Mouse (Mus musculus): ENCODE results near the gene Npr3.
"Not testable (repeated sequence)": the region's sequence is repeated elsewhere in the genome, so short reads cannot be mapped to it uniquely, and the experiment has no call there.

Gene Npr3

DNA sequence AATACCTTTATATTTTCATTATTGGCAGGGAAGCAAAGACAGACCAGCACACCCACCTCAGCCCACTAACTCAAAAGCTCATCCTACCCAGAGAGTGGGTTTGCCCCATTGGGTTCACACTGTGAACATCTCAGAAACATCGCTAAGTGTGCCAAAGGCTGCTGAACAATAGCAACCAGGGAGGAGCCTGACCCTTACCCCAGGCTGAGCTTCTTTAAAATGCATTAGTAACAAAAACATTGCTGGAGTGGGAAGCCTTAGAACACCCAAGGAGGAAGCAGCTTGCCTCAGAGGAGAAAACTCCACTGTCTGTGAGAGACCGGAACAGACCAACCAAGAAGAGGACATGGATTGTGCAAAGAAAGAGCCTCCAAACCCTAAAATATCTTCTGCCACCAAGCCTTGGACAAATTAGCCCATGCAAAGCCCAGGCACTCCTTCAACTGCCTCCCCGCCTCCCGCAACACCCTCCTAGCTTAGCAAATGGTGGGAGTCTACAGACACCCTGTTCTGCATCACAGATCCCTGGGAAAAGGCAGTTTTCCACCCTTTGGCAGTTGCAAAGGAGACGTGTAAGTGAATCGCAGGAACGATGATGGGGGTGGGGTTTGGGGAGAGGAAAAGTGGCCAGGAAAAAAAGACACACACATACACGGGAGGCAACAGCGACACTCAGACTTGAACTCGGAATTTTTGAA is 24.4 kb downstream of the Npr3 start:
- in situ Hi-C loops (cut with MboI, MseI): no loop called here

- in situ Hi-C loops (cut with MboI, MseI): no loop called here
These were observed 25.3 kb downstream of the Npr3 start for GRCm38 (mm10) chr15:11881822-11882221.

DNA sequence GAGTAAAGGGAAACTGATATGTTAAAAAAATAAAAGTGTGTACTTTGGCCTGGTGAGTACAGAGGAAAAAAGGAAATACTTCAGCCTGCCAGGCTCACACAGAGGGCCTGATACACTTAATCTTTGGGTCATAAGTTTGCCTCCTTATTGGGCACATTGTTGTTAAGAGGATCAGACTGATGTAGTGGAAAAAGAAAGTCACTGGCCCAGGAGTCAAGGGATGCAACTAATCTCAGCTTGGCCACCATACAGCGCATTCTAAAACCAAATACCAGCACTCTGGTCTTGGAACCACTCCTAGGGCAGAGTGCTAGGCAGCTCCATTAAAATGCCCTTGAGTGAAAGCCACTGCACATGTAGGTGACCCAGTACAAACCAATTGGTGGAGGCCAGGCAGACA is 28.8 kb downstream of the Npr3 start:
- in situ Hi-C loops (cut with MboI, MseI): no loop called here

- in situ Hi-C loops (cut with MboI, MseI): no loop called here
These were observed 29.8 kb downstream of the Npr3 start for GRCm38 (mm10) chr15:11877273-11877672.

DNA sequence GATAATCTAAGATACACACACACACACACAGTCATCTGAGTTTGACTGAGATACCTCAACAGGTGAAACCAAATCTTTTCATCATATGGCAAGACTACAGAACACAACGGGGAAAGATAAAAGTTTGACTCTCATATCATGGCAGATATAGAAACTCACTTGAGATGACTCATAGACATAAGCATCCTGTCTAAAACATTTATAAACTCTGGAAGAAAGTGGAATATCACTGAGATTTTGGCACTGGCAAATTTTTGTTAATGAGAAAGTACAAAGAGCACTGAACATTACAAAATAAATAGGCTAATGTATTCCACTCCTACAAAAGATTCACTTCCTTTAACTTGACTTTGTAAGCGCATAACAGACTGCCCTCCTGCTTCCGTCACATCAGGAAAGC is 40.2 kb downstream of the Npr3 start:
- in situ Hi-C loops (cut with MboI, MseI): no loop called here

DNA sequence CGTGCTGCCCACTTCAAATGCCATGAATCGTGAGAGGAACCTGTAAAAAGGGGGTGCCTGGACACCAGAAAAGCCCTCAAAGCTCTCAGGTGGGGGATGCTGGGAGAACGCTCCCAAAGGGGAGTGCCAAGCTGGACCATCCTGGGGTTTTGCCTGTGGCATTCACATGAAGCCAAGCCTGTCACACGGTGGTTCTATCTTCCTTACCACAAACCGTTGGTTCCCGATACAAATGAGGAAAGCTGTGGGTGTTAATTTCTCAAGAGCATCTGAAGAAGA is 43.6 kb downstream of the Npr3 start:
- in situ Hi-C loops (cut with MboI, MseI): no loop called here

DNA sequence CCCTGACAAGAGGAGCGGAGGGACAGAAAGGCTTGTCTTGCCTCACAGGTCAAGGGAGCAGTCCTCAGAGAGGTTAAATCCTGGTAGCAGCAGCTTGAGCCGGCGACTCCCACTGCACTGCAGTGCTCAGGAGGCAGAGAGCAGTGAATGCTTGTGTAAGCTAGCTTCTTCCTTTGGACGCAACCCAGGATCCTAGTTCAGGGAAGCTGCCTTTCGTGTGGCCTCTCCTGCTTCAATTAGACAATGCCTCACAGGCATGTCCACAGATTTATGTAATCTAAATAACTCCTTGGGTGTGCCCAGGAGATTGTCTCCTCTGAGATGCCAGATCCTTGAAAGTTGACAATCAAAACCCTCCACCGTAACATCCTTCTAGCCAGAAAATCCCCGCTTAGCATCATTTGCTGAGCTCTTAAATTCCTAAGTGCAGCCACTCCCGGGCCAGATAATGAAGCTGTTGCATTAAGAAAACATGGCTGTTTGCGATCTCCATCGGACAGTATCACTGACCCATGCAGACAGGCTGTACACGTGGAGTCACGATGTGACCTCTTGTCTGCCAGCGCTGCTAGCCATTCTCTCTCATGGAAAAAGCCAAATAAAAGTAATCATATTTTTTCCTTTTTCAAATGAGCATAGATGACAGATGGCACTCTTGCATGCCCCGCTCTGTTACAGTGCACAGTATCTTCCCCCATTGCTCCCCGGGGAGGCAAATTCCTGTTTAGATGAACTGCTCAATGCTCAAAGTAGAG is 44.1 kb downstream of the Npr3 start:
- in situ Hi-C loops (cut with MboI, MseI): no loop called here

DNA sequence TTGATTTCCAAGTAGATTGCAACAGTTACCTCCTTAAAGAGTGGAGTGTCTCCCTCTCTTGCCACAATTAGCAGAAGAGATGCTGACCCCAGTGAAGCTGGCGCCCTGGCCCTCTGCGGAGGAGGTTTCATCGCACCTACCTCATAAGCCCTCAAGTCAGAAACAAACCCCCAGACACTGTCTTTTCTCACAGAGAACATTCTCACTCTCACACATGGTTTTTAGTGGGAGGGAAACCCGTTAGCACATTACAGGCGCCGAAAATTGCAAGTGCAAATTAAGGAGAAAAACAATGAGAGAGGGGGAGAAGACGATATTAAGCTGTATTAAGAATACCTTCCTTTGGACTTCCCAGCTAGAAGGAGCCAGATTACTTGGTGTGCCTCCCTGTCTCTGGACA is 44.8 kb downstream of the Npr3 start:
- in situ Hi-C loops (cut with MboI, MseI): no loop called here

GRCm38 (mm10) chr15:11860259-11860658 is 46.8 kb downstream of the Npr3 start:
- in situ Hi-C loops (cut with MboI, MseI): no loop called here

DNA sequence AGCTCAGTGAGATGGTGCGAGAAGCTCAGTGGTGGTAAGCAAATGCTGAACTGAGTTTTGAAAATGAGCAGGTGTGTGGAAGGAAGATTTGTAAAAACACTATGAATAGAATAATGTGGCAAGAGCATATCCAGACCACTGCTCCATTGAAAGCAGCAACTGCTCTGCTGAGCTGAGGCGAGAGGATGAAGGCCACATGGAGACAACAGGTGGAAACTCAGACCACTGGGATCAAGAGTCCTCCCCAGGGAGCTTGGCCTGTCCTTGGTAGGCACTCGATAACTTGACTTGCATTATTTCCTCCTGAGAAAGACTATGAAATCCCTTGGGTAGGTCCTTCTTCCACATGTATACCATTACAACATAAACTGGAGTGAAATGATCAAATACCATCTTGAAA is 47.3 kb downstream of the Npr3 start:
- in situ Hi-C loops (cut with MboI, MseI): no loop called here

DNA sequence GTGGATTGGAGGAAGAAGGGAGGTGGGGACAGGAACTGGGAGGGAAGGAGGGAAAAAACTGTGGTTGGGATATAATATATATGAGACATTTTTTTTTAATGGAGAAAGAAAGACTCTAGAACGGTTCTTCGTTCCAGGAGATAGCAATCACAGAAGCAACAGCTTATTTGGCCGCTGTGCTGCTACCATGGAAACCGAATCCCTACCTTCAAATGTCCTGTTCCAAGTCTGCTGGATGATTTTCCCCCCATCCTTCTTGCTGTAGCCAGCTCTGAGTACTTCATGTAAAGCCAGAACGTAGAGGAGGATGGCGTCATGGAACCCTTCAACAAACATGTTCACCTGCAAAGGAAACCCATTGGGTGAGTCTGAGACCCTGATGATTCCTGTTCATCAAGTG is 48.7 kb downstream of the Npr3 start:
- in situ Hi-C loops (cut with MboI, MseI): no loop called here

DNA sequence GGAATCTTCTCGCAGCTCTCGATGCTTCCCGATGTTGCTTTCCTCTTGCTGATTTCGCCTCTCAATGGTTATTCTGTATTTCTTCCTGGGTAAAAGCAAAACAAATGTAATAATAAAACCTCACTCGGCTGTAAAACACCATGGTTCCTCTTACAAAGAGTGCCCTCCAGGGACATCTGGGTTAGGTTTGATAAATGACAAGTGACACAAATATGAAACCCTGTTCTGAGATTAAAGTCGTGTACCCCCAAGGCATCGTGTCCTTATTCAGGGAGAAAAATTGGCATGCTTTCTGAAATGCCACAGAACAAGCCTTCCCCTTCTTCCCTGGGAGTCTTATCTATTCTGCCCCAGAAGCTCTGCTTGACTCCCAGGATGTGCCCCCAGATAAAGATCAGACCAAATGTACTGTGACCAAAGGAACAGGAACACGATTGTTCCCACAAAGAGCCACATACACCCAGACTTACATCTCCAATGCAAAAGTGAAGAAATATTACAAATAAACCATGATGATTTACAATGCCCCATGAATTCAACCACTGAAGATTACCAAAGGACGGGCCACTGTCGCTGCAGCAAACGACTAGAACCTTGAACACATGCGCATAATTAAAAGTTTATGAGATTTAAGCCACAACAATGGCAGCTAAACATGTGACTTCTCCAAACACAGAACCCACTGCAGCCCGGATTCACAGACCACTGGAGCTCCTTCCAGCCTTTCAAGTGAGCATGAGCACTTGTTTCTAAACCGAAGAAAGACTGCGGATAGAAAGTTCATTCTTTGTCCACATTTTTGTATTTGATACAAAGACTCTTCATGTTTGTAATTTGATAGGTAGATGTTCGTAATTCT is 61.7 kb downstream of the Npr3 start:
- in situ Hi-C loops (cut with MboI, MseI): no loop called here

DNA sequence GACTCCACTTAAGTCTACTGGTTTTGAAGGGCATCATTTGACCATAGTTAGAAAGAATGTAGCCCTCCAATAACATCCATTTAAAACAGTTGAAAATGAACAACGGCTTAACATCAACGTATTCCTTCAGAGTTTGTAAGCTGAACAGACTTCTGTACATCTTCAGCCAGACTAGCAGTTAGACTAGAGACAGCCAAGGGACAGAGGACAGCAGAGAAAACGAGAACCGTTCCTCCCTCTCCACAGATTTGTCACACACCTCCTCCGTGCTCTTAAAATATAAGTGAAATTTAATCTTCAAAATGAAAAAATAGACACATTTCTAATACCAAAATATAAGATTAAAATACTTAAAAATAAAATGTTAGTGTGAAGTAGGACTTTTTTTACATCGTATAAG is 63.0 kb downstream of the Npr3 start:
- in situ Hi-C loops (cut with MboI, MseI): no loop called here

DNA sequence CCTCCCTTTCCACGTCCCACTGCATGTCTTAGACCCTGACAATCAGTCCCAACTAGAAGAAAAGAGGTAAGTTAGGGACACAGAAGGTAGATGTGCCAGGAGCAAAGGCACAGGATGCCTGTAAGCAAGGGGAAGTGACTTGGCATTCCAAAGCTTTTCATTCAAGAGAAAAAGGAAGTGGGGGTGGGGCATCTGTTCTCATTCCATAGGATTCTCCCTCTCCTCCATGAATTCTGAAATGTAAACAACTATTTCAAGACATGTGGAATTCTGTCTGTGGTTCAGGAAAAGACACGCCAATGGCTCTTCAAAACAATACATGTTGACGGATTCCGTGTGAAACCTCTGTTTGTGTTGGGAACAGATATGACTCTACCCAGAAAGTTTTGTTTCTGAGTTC is 65.3 kb downstream of the Npr3 start:
- in situ Hi-C loops (cut with MboI, MseI): no loop called here

GRCm38 (mm10) chr15:11835913-11836312 is 71.2 kb downstream of the Npr3 start:
- in situ Hi-C loops (cut with MboI, MseI): no loop called here

DNA sequence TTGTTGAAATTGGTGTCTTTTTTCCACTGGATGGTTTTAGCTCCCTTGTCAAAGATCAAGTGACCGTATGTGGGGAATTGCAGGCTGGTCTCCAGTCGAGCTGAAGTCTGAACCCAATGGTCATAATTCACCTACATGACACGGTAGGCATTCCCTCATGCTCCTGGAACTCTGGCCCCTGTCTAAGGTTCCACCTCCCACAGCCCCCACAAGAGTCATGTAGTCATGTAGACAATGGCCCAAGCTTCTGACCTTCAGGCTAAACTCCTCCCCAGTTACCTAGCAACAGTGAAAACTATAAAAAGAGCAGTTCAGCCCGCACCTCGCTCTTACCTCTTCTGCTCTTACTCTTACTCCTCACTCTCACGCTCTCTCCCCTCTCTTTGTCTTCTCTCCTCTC is 84.7 kb downstream of the Npr3 start:
- in situ Hi-C loops (cut with MboI, MseI): not testable (repeated sequence)

GRCm38 (mm10) chr15:11815551-11815950 is 91.5 kb downstream of the Npr3 start:
- in situ Hi-C loops (cut with MboI, MseI): no loop called here

GRCm38 (mm10) chr15:11803576-11803975 is 103.5 kb downstream of the Npr3 start:
- in situ Hi-C loops (cut with MboI, MseI): no loop called here

DNA sequence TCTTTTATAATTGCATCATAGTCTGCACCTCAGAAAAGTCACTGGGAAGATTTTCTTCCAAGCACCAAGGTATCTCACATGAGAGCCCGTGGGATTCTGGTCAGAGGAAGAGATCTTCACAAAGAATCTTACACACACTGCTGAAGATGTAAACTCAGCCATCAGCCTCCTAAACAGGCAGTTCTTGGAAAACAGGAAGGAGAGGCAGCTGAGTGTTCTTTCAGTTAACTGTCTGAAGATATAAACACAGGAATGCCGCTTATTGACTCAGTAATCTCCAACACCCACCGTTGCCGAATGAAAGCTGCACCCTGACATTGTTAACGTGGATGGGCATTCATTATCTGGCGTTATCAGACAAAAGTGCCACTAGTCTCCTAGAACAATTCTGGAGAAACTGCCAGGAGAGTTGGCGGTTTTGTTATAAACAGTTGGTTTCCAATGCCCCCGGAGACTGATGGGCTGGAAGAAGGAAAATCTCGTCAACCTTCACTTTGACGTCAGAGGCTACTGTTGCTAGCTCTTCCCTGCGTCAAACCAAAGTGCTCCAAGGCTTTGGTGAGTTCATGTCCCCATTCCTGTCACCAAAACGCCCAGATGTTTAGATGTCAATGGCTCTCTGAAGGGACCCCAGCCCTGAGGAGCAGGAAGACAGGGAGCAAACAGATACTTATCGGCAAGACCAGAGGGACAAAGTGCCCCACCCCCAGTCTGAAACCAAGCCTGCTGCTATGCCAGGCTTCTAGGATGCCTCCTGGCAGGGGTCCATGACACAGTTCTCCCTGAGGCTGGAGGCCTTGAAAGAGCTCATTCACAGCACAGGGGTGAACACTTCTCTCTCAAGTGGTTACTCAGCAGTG is 105.0 kb downstream of the Npr3 start:
- in situ Hi-C loops (cut with MboI, MseI): no loop called here

- in situ Hi-C loops (cut with MboI, MseI): no loop called here
These were observed 112.5 kb downstream of the Npr3 start for GRCm38 (mm10) chr15:11794632-11795031.

Data from regulatory T cell (primary cell).